Mouse (Mus musculus) CD4-positive, CD25-positive, alpha-beta regulatory T cell, adult 4 months (primary cell): ENCODE results near the gene Tshr. TPM values are rescaled to one million over a fixed set of nuclear protein-coding genes. Genes with fewer than 3 reads are reported as not detected.
A peak's percentile ranks its signal among the peaks of the same experiment; 100 is the strongest.

Experiments
- ATAC-seq: one replicate; pipeline ENCODE4 v1.8.0; 2017
- polyA plus RNA-seq, 2 experiments: library from polyadenylated mRNA; unstranded; fragments of 100-300 nt; shearing (Covaris generic); gene quantifications; one replicate each; pipeline ENCODE4 v1.2.1; 2017

Gene Tshr
- polyA plus RNA-seq, 2 experiments from 2014 or later: not detected

GRCm38 (mm10) chr12:91588176-91588669, 203.9 kb downstream of the Tshr start:
- peak; percentile 74 for ATAC-seq

GRCm38 (mm10) chr12:91588670-91589541, 204.5 kb downstream of the Tshr start:
- ATAC-seq: no peak

- ATAC-seq: peak; percentile 8
These were observed 205.1 kb downstream of the Tshr start for GRCm38 (mm10) chr12:91589542-91589846.

- peak; percentile 61 for ATAC-seq
These were observed 205.7 kb downstream of the Tshr start, which contains the start of gene Gtf2a1 for GRCm38 (mm10) chr12:91589847-91590690. Gene Gtf2a1 (minus strand): TSS chr12:91590487.

- ATAC-seq: no peak
These were observed 206.4 kb downstream of the Tshr start for GRCm38 (mm10) chr12:91590716-91591115.

- ATAC-seq: no peak
These were observed 206.8 kb downstream of the Tshr start for GRCm38 (mm10) chr12:91591191-91591590.

GRCm38 (mm10) chr12:91592128-91592527, 207.8 kb downstream of the Tshr start:
- no peak for ATAC-seq

Other genes starting within 250 kb of the Tshr start
- gene Cep128, start 154 bp upstream of the Tshr start, polyA plus RNA-seq: 10 to 100 TPM in 1 of 2 experiments, 1 to 10 TPM in 1; 5.8 to 10.3 TPM
- 10 to 100 TPM; 76.9 to 95.8 TPM for gene Gtf2a1, start 205.9 kb downstream of the Tshr start, polyA plus RNA-seq